Mouse (Mus musculus) hindbrain, embryonic 16.5 days (tissue): Measurements from ENCODE around the gene Tnfrsf17. TPM values are rescaled to one million over a fixed set of nuclear protein-coding genes. Genes with fewer than 3 reads are reported as not detected.

Source experiments
- ATAC-seq: fragments of 200-750 bp; cut with Nextera tagmentation; 2 replicates; pipeline ENCODE4 v1.8.0; 2017; ENCODE audit warnings: moderate TSS enrichment, moderate library complexity
- H3K27ac ChIP-seq: fragments of 300-500 bp; sonication (generic); 2 replicates; pipeline ENCODE4 v1.5.1; 2014; ENCODE audit warnings: low read depth, mild to moderate bottlenecking, control low read depth, low read length, moderate library complexity
- H3K27me3 ChIP-seq: fragments of 300-500 bp; sonication (generic); replicated peaks from 2 replicates; pipeline ENCODE4 v1.6.1; 2014; ENCODE audit warnings: low read length; ENCODE audit not compliant: control insufficient read depth, insufficient read depth
- H3K36me3 ChIP-seq: fragments of 300-500 bp; sonication (generic); 2 replicates; pipeline ENCODE4 v1.6.1; 2014; ENCODE audit warnings: mild to moderate bottlenecking, low read length, moderate library complexity, mixed read lengths; ENCODE audit not compliant: control insufficient read depth, insufficient read depth
- H3K4me1 ChIP-seq: fragments of 300-500 bp; sonication (generic); 2 replicates; pipeline ENCODE4 v1.6.1; 2014; ENCODE audit warnings: low read depth, low read length; ENCODE audit not compliant: control insufficient read depth, insufficient read depth
- H3K4me2 ChIP-seq: fragments of 300-500 bp; sonication (generic); 2 replicates; pipeline ENCODE4 v1.6.1; 2014; ENCODE audit warnings: mild to moderate bottlenecking, low read length, control low read depth, moderate library complexity
- H3K4me3 ChIP-seq: fragments of 300-500 bp; sonication (generic); 2 replicates; pipeline ENCODE4 v1.5.1; 2014; ENCODE audit warnings: mild to moderate bottlenecking, low read length, control low read depth, moderate library complexity
- H3K9ac ChIP-seq: fragments of 300-500 bp; sonication (generic); 2 replicates; pipeline ENCODE4 v1.6.1; 2014; ENCODE audit warnings: low read depth, mild to moderate bottlenecking, control low read depth, low read length, moderate library complexity
- H3K9me3 ChIP-seq: fragments of 300-500 bp; sonication (generic); 2 replicates; pipeline ENCODE4 v1.6.1; 2014; ENCODE audit warnings: mild to moderate bottlenecking, low read length, moderate library complexity; ENCODE audit not compliant: control insufficient read depth
- WGBS: fragments of 180-500 bp; shearing (Covaris S2); extraction: QIAGEN DNeasy Blood & Tissue Kit; methylation state at CpG from one replicate; pipeline ENCODE4 v1.1.7; 2014; 5-methylcytosine and 5-hydroxymethylcytosine counted together
- polyA plus RNA-seq: library from polyadenylated mRNA; unstranded; fragments of >200 nt; fragmentation: Nextera tagmentation; extraction: Ambion mirVana; gene quantifications from 2 replicates; pipeline ENCODE4 v1.2.1, GENCODE M21; 2015

Gene Tnfrsf17
- 0.26 TPM in 1 of 2 replicates, not detected in the other for polyA plus RNA-seq

DNA sequence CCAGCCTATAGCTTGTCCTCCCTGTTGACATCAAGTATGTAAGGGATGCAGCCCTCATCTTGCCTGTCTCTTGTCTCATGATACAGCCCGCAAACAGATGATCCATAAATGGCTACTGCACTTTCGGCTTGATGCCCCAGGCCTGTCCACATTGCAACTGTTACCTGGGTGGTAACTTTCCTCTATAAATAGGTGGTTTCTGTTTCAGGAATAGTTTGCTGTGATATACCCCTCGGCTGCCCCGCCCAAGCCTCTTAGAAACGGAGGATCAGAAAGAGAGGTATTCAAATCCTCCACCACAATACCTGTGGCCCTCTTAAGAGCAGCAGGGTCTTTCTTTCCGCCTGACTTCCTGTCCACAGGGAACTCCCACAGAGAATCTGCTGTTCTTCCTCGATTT is at the start of gene Tnfrsf17:
Gene Tnfrsf17, plus strand, starts transcription at position 301 of the 400 bp plus-strand sequence.
- ATAC-seq, result no peak
- no peak within 1 kb of the TSS; the same call in none of the 2 replicates for H3K9ac ChIP-seq
- 71% methylated on average over 7 of the region's 7 CpGs for WGBS
- no peaks in the 10 kb centered on the region for H3K27me3 ChIP-seq
- H3K36me3 ChIP-seq, result no peaks in the 10 kb centered on the region
- no peaks in the 10 kb centered on the region for H3K4me1 ChIP-seq
- H3K9me3 ChIP-seq, result no peaks in the 10 kb centered on the region
- no peak within 1 kb of the TSS for H3K27ac ChIP-seq
- H3K4me3 ChIP-seq, result no peak within 1 kb of the TSS
- H3K4me2 ChIP-seq, result no peak within 1 kb of the TSS

DNA sequence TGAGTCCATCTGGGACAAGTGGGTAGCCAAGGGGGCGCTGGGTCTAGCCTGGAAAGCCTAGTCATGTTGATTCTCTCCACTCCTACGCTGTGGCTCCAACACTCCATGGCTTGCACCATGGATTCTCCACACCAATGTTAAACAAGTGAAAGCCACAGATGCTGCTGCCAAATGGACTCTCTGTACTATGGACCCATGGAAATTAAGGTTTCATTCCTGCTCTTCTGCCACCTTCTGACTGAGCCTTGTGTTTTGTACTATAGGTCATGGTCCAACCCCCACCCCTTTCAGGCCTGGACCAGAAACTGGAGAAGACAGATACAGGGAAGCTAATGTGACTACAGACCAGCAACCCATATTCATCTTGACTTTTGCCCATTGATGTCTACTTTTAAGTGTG is 47.1 kb upstream of the Tnfrsf17 start:
- Histone ChIP-seq H3K9ac (no peak overlapping the region), H3K4me1 (no peaks in the 10 kb centered on the region), H3K4me3 (no peak overlapping the region), H3K27ac (no peak overlapping the region), H3K27me3 (no peaks in the 10 kb centered on the region), H3K36me3 (no peaks in the 10 kb centered on the region), H3K9me3 (no peaks in the 10 kb centered on the region), H3K4me2 (no peak overlapping the region)
- 84% methylated on average over 2 of the region's 2 CpGs for WGBS
- no peak for ATAC-seq

DNA sequence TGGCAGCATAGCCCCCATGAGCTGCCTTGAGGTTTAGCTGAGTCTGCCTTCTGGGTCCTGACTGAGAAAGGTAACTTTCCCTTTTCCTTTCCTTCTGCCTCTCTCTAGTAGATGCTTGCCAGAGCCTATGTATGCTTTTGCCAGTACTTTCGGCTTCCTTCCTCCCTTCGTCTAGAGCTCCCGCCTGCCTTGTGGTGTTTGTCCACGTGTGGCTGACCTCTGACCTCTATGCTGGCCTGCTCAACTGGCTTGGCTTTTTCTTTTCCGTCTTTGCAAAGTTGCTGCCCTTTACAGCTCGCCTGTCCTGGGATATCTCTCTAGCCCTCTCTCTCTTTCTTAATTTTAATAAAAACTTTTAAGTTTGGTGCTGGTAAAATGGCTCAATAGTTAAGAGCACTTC is 43.8 kb upstream of the Tnfrsf17 start:
- WGBS, result 45% methylated on average over 6 of the region's 6 CpGs
- no peaks in the 10 kb centered on the region for H3K27me3 ChIP-seq
- ATAC-seq, result no peak
- H3K9ac ChIP-seq, result no peak overlapping the region
- no peak overlapping the region for H3K4me3 ChIP-seq
- H3K27ac ChIP-seq, result no peak overlapping the region
- no peak overlapping the region for H3K4me2 ChIP-seq
- no peaks in the 10 kb centered on the region for H3K9me3 ChIP-seq
- H3K36me3 ChIP-seq, result no peaks in the 10 kb centered on the region
- no peaks in the 10 kb centered on the region for H3K4me1 ChIP-seq

DNA sequence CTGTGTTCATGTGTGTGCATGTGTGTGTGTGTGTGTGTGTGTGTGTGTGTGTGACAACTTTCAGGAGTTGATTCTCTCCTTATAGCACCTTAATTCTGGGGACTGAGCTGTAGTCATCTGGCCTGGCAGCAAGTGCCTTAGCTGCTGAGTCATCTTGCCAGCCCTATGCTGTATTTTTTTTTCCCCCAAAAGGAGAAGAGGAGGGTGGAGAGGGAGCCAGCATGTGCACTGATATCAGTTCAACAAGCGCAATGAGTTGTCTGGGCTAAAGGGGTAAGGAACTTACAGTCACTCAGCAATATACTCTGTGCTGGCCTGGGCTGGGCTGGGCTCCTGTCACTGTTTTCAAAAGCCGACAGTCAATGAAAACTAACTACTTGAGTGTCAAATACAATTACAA is 43.0 kb upstream of the Tnfrsf17 start:
- ATAC-seq, result no peak
- Histone ChIP-seq H3K9ac (no peak overlapping the region), H3K36me3 (no peaks in the 10 kb centered on the region), H3K27ac (no peak overlapping the region), H3K4me1 (no peaks in the 10 kb centered on the region), H3K27me3 (no peaks in the 10 kb centered on the region), H3K9me3 (no peaks in the 10 kb centered on the region), H3K4me3 (no peak overlapping the region), H3K4me2 (no peak overlapping the region)
- WGBS, result 89% methylated on average over 2 of the region's 2 CpGs

DNA sequence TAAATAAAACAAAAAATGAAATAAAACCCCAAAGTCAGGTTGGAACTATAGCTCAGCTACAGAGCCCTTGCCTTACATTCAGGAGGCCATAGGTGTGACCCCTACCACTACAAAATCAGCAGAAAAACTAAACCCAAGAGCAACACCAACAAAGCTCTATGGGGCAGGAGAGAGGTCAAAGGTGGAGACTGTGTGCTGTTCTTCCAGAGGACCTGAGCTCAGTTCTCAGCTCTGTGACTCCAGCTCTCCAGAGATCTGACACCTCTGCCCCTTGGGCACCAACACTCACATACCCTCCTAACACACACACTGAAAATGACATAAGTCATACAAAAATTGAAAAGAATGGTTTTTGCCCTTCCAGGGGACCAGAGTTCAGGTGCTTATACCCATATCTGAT is 42.5 kb upstream of the Tnfrsf17 start:
- no peak overlapping the region for H3K4me2 ChIP-seq
- no peak for ATAC-seq

DNA sequence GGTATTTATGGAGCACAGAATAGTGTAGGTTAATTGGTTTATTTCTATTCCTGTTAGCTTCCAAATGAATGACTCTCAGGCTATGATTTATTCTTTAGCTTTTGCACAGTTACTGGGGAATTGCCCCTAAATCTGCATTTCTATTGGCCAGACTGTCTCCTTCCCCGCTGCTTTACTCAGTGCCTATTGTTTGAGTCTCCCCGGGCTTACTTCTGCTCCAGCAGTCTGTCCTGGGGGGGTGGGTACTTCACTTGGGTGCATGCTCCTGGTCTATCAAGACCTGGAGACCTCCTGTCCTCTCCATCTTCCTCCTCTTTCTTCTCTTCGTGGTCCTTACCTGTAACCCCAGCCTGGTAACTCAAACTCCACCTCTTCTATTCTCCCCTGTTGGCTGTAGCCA is 36.7 kb upstream of the Tnfrsf17 start:
- Histone ChIP-seq H3K27ac (no peak overlapping the region), H3K4me1 (no peaks in the 10 kb centered on the region), H3K9me3 (no peaks in the 10 kb centered on the region), H3K4me2 (no peak overlapping the region), H3K4me3 (no peak overlapping the region), H3K9ac (no peak overlapping the region), H3K36me3 (no peaks in the 10 kb centered on the region), H3K27me3 (no peaks in the 10 kb centered on the region)
- ATAC-seq, result no peak
- 28% methylated on average over 3 of the region's 3 CpGs for WGBS

More for the DNA sequence above, 42.5 kb upstream of the Tnfrsf17 start:
- H3K4me3 ChIP-seq, result no peak overlapping the region
- no peaks in the 10 kb centered on the region for H3K9me3 ChIP-seq
- H3K27me3 ChIP-seq, result no peaks in the 10 kb centered on the region
- H3K36me3 ChIP-seq, result no peaks in the 10 kb centered on the region
- no peak overlapping the region for H3K27ac ChIP-seq
- H3K4me1 ChIP-seq, result no peaks in the 10 kb centered on the region
- H3K9ac ChIP-seq, result no peak overlapping the region

DNA sequence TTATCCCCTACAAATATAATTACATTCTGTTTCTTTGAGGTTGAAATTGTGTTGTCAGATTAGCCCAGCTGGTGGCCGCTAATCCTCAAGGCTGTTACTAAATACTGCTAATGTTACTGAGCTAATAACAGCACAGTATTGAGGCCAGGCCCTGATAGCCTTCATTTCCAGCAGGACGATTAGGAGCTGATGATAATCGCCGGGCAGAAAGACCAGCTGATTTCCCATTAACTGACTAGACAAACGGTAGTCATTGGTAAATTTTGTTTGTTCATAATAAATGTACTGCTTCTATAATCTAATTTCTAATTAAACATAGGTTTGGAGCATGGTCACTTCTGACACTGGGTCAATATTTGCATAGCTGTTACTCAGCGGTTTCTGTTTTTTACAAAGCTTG is 34.8 kb upstream of the Tnfrsf17 start:
- Histone ChIP-seq H3K9me3 (no peaks in the 10 kb centered on the region), H3K27ac (no peak overlapping the region), H3K36me3 (no peaks in the 10 kb centered on the region), H3K4me1 (no peaks in the 10 kb centered on the region), H3K9ac (no peak overlapping the region), H3K4me2 (no peak overlapping the region), H3K4me3 (no peak overlapping the region), H3K27me3 (no peaks in the 10 kb centered on the region)
- WGBS, result 75% methylated on average over 6 of the region's 6 CpGs
- ATAC-seq, result no peak

DNA sequence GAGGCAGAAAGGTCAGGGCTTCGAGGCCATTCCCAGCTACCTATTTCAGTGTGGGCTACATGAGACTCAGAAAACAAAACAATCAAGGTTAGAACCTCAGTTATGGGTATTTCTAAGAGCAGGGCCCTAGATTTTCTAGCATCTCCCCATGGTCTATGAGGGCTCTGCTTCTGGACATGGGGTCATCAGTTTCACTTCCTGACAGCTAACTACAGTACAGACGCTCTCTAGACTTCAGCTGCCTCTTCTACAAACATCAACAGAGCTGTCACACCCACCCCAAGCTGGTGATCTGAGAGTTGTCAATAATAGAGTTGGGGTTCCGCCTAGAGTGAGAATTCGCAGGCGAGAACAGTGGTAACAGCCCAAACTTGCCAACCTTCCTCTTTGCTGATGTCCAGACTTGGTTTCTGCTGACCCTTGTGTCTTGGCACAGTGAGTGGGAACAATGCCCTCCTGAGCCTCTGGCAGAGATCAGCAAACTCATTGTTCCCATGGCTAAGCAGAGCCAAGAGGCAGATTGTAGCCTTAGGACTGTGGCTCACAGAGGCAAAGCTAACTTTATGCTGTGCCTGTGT is 30.9 kb upstream of the Tnfrsf17 start:
- H3K9me3 ChIP-seq, result no peaks in the 10 kb centered on the region
- H3K4me3 ChIP-seq, result no peak overlapping the region
- ATAC-seq, result no peak
- no peak overlapping the region for H3K27ac ChIP-seq
- H3K27me3 ChIP-seq, result no peaks in the 10 kb centered on the region
- H3K4me1 ChIP-seq, result no peaks in the 10 kb centered on the region
- H3K36me3 ChIP-seq, result no peaks in the 10 kb centered on the region
- 84% methylated on average over 5 of the region's 5 CpGs for whole genome bisulfite sequencing
- no peak overlapping the region for H3K4me2 ChIP-seq
- H3K9ac ChIP-seq, result no peak overlapping the region

DNA sequence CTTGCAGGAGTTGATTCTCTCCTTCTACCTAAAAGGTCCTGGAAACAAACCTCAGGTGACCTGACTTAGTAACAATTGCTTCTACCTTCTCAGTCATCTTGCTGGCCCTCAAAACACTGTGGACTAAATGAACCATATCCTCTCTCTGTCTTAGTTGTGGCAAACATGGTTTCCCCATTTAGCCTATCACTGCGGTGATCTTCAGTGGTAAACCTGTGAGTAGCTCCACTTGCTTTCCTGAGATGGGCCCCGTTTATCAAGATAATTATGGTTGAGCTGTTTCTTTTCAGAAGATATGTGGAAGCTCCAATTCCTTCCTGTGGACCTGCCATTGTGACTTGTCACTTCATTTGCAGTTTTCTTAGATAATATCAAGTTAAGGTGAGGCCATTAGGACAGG is 28.7 kb upstream of the Tnfrsf17 start:
- no peak overlapping the region for H3K27ac ChIP-seq
- H3K4me1 ChIP-seq, result no peaks in the 10 kb centered on the region
- no peak overlapping the region for H3K4me2 ChIP-seq
- H3K9ac ChIP-seq, result no peak overlapping the region
- ATAC-seq, result no peak
- no peaks in the 10 kb centered on the region for H3K9me3 ChIP-seq
- H3K4me3 ChIP-seq, result no peak overlapping the region
- no peaks in the 10 kb centered on the region for H3K27me3 ChIP-seq
- no peaks in the 10 kb centered on the region for H3K36me3 ChIP-seq
- 93% methylated on average over 2 of the region's 2 CpGs for WGBS

DNA sequence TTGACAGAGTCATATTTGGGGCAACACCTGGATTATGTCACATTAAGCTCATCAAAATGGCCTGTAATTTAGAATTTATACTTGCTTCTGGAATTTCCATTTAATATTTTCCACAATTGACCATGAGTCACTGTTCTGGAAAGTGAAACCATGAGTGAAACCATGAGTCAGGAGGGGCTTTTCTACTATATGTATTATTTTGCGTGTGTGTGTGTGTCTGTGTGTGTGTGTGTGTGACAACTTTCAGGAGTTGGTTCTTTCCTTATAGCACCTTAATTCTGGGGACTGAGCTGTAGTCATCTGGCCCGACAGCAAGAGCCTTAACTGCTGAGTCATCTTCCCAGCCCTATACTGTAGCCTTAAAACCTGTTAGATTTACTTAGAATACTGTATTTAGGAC is 27.7 kb upstream of the Tnfrsf17 start:
- Histone ChIP-seq H3K27ac (no peak overlapping the region), H3K36me3 (no peaks in the 10 kb centered on the region), H3K27me3 (no peaks in the 10 kb centered on the region), H3K4me3 (no peak overlapping the region), H3K4me2 (no peak overlapping the region), H3K9ac (no peak overlapping the region), H3K9me3 (no peaks in the 10 kb centered on the region), H3K4me1 (no peaks in the 10 kb centered on the region)
- no peak for ATAC-seq
- 97% methylated on average over 2 of the region's 2 CpGs for WGBS
